Mouse (Mus musculus) midbrain, embryonic 12.5 days (tissue): Measurements from ENCODE around the gene Mindy4. TPM values are rescaled to one million over a fixed set of nuclear protein-coding genes. Genes with fewer than 3 reads are reported as not detected.

ENCODE experiments used
- ATAC-seq: fragments of 200-750 bp; cut with Nextera tagmentation; 2 replicates; pipeline ENCODE4 v1.8.0; 2017; ENCODE audit warnings: low read depth, moderate TSS enrichment, moderate library complexity; ENCODE audit not compliant: low FRiP score
- H3K27ac ChIP-seq: fragments of 300-500 bp; sonication (generic); replicated peaks from 2 replicates; pipeline ENCODE4 v1.5.1; 2016; ENCODE audit warnings: mild to moderate bottlenecking
- H3K27me3 ChIP-seq: fragments of 300-500 bp; sonication (generic); 2 replicates; pipeline ENCODE4 v1.6.1; 2016; ENCODE audit warnings: mild to moderate bottlenecking
- H3K36me3 ChIP-seq: fragments of 300-500 bp; sonication (generic); 2 replicates; pipeline ENCODE4 v1.6.1; 2016
- H3K4me1 ChIP-seq: fragments of 300-500 bp; sonication (generic); 2 replicates; pipeline ENCODE4 v1.6.1; 2016
- H3K4me2 ChIP-seq: fragments of 300-500 bp; sonication (generic); replicated peaks from 2 replicates; pipeline ENCODE4 v1.6.1; 2016; ENCODE audit warnings: mild to moderate bottlenecking, moderate library complexity
- H3K4me3 ChIP-seq: fragments of 300-500 bp; sonication (generic); 2 replicates; pipeline ENCODE4 v1.5.1; 2016; ENCODE audit warnings: mild to moderate bottlenecking
- H3K9ac ChIP-seq: fragments of 300-500 bp; sonication (generic); replicated peaks from 2 replicates; pipeline ENCODE4 v1.6.1; 2016; ENCODE audit warnings: mild to moderate bottlenecking, moderate library complexity
- H3K9me3 ChIP-seq: fragments of 300-500 bp; sonication (generic); 2 replicates; pipeline ENCODE4 v1.6.1; 2016; ENCODE audit warnings: mild to moderate bottlenecking
- WGBS: fragments of 180-500 bp; shearing (Covaris S2); methylation state at CpG from one replicate; pipeline ENCODE4 v1.1.7; 2016; 5-methylcytosine and 5-hydroxymethylcytosine counted together
- polyA plus RNA-seq: library from polyadenylated mRNA; unstranded; fragments of >200 nt; fragmentation: Nextera tagmentation; extraction: Ambion mirVana; gene quantifications from 2 replicates; pipeline ENCODE4 v1.2.1, GENCODE M21; 2016

Mindy4 gene
- polyA plus RNA-seq, 1 experiment from 2014 or later, result 17.6 TPM

GRCm38 (mm10) chr6:55319585-55320551 is 116.7 kb downstream of the Mindy4 start:
- Histone ChIP-seq H3K4me1 (no peaks in the 10 kb centered on the region), H3K27me3 (no peaks in the 10 kb centered on the region), H3K4me3 (no peak overlapping the region), H3K9ac (no peak overlapping the region), H3K9me3 (no peaks in the 10 kb centered on the region), H3K27ac (no peak overlapping the region), H3K36me3 (peaks cover 12% of the 10 kb centered on the region; the same call in 1 of the 2 replicates), H3K4me2 (no peak overlapping the region)
- 81% methylated on average over 14 of the region's 14 CpGs for WGBS
- no peak for ATAC-seq

- WGBS, result 81% methylated on average over 4 of the region's 4 CpGs
- H3K4me3 ChIP-seq, result no peak overlapping the region
- no peak overlapping the region for H3K4me2 ChIP-seq
- no peaks in the 10 kb centered on the region for H3K4me1 ChIP-seq
- H3K36me3 ChIP-seq, result peaks cover 12% of the 10 kb centered on the region; the same call in 1 of the 2 replicates
- no peak for ATAC-seq
- H3K27me3 ChIP-seq, result no peaks in the 10 kb centered on the region
- H3K9ac ChIP-seq, result no peak overlapping the region
- no peaks in the 10 kb centered on the region for H3K9me3 ChIP-seq
- no peak overlapping the region for H3K27ac ChIP-seq
Measured at GRCm38 (mm10) chr6:55320894-55321293, 117.7 kb downstream of the Mindy4 start.

- ATAC-seq, result 0 out of 2 replicates have a peak, but pooled peaks have one; percentile 16
- Histone ChIP-seq H3K4me2 (no peak overlapping the region), H3K36me3 (peaks cover 12% of the 10 kb centered on the region; the same call in 1 of the 2 replicates), H3K4me1 (no peaks in the 10 kb centered on the region), H3K27ac (no peak overlapping the region), H3K9me3 (no peaks in the 10 kb centered on the region), H3K9ac (no peak overlapping the region), H3K4me3 (no peak overlapping the region), H3K27me3 (no peaks in the 10 kb centered on the region)
- 81% methylated on average over 6 of the region's 6 CpGs for WGBS
Measured at GRCm38 (mm10) chr6:55321518-55321917, 118.3 kb downstream of the Mindy4 start.

- no peak for ATAC-seq
- H3K9me3 ChIP-seq, result no peaks in the 10 kb centered on the region
- no peak overlapping the region for H3K9ac ChIP-seq
- no peak overlapping the region for H3K27ac ChIP-seq
- no peaks in the 10 kb centered on the region for H3K27me3 ChIP-seq
- H3K4me3 ChIP-seq, result no peak overlapping the region
- H3K4me2 ChIP-seq, result no peak overlapping the region
- peaks cover 12% of the 10 kb centered on the region; the same call in 1 of the 2 replicates for H3K36me3 ChIP-seq
- H3K4me1 ChIP-seq, result no peaks in the 10 kb centered on the region
- 100% methylated on average over 2 of the region's 2 CpGs for WGBS
Measured at GRCm38 (mm10) chr6:55322980-55323379, 119.8 kb downstream of the Mindy4 start.

- no peaks in the 10 kb centered on the region for H3K9me3 ChIP-seq
- no peak overlapping the region for H3K4me2 ChIP-seq
- H3K27ac ChIP-seq, result no peak overlapping the region
- no peaks in the 10 kb centered on the region for H3K4me1 ChIP-seq
- H3K27me3 ChIP-seq, result no peaks in the 10 kb centered on the region
- H3K36me3 ChIP-seq, result peaks cover 7% of the 10 kb centered on the region; the same call in 1 of the 2 replicates
- H3K9ac ChIP-seq, result no peak overlapping the region
- ATAC-seq, result no peak
- no peak overlapping the region for H3K4me3 ChIP-seq
- WGBS, result 90% methylated on average over 17 of the region's 17 CpGs
Measured at GRCm38 (mm10) chr6:55323908-55324634, 120.9 kb downstream of the Mindy4 start.

- WGBS, result 56% methylated on average over 1 of the region's 1 CpGs
- H3K4me1 ChIP-seq, result no peaks in the 10 kb centered on the region
- no peak overlapping the region for H3K4me2 ChIP-seq
- no peaks in the 10 kb centered on the region for H3K9me3 ChIP-seq
- ATAC-seq, result no peak
- H3K4me3 ChIP-seq, result no peak overlapping the region
- no peak overlapping the region for H3K9ac ChIP-seq
- no peaks in the 10 kb centered on the region for H3K27me3 ChIP-seq
- H3K36me3 ChIP-seq, result no peaks in the 10 kb centered on the region
- no peak overlapping the region for H3K27ac ChIP-seq
Measured at GRCm38 (mm10) chr6:55324785-55325184, 121.6 kb downstream of the Mindy4 start.

- no peak for ATAC-seq
- Histone ChIP-seq H3K36me3 (no peaks in the 10 kb centered on the region), H3K9me3 (no peaks in the 10 kb centered on the region), H3K9ac (no peak overlapping the region), H3K27me3 (no peaks in the 10 kb centered on the region), H3K4me3 (no peak overlapping the region), H3K27ac (no peak overlapping the region), H3K4me1 (no peaks in the 10 kb centered on the region), H3K4me2 (no peak overlapping the region)
- 79% methylated on average over 4 of the region's 4 CpGs for whole genome bisulfite sequencing
Measured at GRCm38 (mm10) chr6:55326299-55326698, 123.1 kb downstream of the Mindy4 start.

- H3K4me1 ChIP-seq, result peaks cover 1% of the 10 kb centered on the region; the same call in 1 of the 2 replicates
- no peaks in the 10 kb centered on the region for H3K9me3 ChIP-seq
- H3K36me3 ChIP-seq, result no peaks in the 10 kb centered on the region
- H3K9ac ChIP-seq, result no peak overlapping the region
- 88% methylated on average over 13 of the region's 13 CpGs for WGBS
- H3K27ac ChIP-seq, result no peak overlapping the region
- H3K4me2 ChIP-seq, result no peak overlapping the region
- ATAC-seq, result no peak
- H3K4me3 ChIP-seq, result no peak overlapping the region
- H3K27me3 ChIP-seq, result no peaks in the 10 kb centered on the region
Measured at GRCm38 (mm10) chr6:55327326-55327725, 124.1 kb downstream of the Mindy4 start.

- H3K27me3 ChIP-seq, result no peaks in the 10 kb centered on the region
- no peak overlapping the region for H3K9ac ChIP-seq
Measured at GRCm38 (mm10) chr6:55328179-55328578, 125.0 kb downstream of the Mindy4 start.

GRCm38 (mm10) chr6:55331315-55331714 is 128.1 kb downstream of the Mindy4 start:
- 69% methylated on average over 6 of the region's 6 CpGs for WGBS
- no peak for ATAC-seq
- H3K27me3 ChIP-seq, result no peaks in the 10 kb centered on the region

More at GRCm38 (mm10) chr6:55328179-55328578, 125.0 kb downstream of the Mindy4 start:
- 79% methylated on average over 4 of the region's 4 CpGs for WGBS
- Histone ChIP-seq H3K27ac (no peak overlapping the region), H3K4me3 (no peak overlapping the region), H3K9me3 (no peaks in the 10 kb centered on the region), H3K4me1 (peaks cover 5% of the 10 kb centered on the region; the same call in 1 of the 2 replicates), H3K4me2 (no peak overlapping the region), H3K36me3 (no peaks in the 10 kb centered on the region)
- ATAC-seq, result no peak

GRCm38 (mm10) chr6:55332100-55332772 is 129.1 kb downstream of the Mindy4 start:
- Histone ChIP-seq H3K9me3 (no peaks in the 10 kb centered on the region), H3K27ac (no peak overlapping the region), H3K4me3 (no peak overlapping the region), H3K4me1 (peaks cover 13% of the 10 kb centered on the region), H3K36me3 (no peaks in the 10 kb centered on the region), H3K27me3 (no peaks in the 10 kb centered on the region), H3K9ac (no peak overlapping the region), H3K4me2 (no peak overlapping the region)
- no peak for ATAC-seq
- WGBS, result 37% methylated on average over 5 of the region's 5 CpGs

More at GRCm38 (mm10) chr6:55331315-55331714, 128.1 kb downstream of the Mindy4 start:
- no peak overlapping the region for H3K9ac ChIP-seq
- peaks cover 12% of the 10 kb centered on the region for H3K4me1 ChIP-seq
- no peak overlapping the region for H3K4me3 ChIP-seq
- H3K36me3 ChIP-seq, result no peaks in the 10 kb centered on the region
- H3K9me3 ChIP-seq, result no peaks in the 10 kb centered on the region
- H3K27ac ChIP-seq, result no peak overlapping the region
- H3K4me2 ChIP-seq, result no peak overlapping the region
